Mouse (Mus musculus) large intestine, adult 2 months (tissue): Measurements from ENCODE around the gene Sema3c. TPM values are rescaled to one million over a fixed set of nuclear protein-coding genes. Genes with fewer than 3 reads are reported as not detected.
A peak's percentile ranks its signal among the peaks of the same experiment; 100 is the strongest.

Source experiments
- DNase-seq: peaks from one replicate; pipeline ENCODE4 v3.0.0-alpha.2; 2012; ENCODE audit warnings: low read depth, low spot score
- WGBS: fragments of 180-500 bp; shearing (Covaris S2); methylation state at CpG from one replicate; pipeline ENCODE4 v1.1.7; 2018; 5-methylcytosine and 5-hydroxymethylcytosine counted together
- polyA plus RNA-seq: library from polyadenylated mRNA; depleted of rRNA; stranded (reverse); fragments of >200 nt; gene quantifications from 2 replicates; pipeline ENCODE4 v1.2.3, GENCODE M21; 2012

Gene Sema3c
- polyA plus RNA-seq, 1 experiment = 1.9 TPM

DNA sequence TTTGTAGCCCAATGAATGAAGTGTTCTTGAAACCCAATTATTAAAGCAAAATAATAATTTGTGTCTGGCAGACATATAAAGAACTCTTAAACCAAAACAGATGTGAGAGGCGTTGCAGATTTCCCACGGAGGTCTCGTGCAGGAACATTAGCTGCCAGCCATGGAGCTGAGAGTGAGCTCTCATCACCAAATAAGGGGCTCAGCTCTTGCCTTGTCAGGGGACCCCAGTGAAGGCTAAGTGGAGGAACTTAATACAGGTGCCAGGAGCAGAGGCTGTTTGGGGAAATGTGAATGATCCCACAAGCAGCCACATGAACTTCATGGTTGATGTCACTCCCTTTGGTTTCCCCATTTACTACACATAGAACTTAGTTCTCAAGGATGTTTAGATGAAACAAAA, 55.5 kb downstream of the Sema3c start:
- no peak for DNase-seq
- 80% methylated on average over 3 of the region's 3 CpGs for WGBS

DNA sequence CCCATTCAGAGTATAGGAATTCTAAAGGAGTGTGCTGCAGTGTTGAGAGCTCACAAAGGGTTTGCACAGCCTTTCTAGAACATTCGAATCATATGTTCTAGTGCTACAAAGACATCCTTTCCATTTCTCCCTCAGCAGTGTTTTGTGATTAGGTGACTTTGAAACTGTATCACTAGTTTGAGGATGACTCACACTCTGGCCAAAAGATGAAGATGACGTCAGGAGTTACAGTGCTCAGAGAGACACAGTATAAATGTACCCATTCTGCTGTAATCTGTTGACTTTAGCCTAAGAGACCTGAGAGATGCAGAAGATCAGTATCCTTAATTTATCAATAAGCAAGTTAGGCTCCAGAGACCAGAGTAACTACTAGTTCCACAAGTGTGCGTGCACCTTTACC, 65.4 kb downstream of the Sema3c start:
- no peak for DNase-seq
- WGBS = 76% methylated on average over 3 of the region's 3 CpGs

DNA sequence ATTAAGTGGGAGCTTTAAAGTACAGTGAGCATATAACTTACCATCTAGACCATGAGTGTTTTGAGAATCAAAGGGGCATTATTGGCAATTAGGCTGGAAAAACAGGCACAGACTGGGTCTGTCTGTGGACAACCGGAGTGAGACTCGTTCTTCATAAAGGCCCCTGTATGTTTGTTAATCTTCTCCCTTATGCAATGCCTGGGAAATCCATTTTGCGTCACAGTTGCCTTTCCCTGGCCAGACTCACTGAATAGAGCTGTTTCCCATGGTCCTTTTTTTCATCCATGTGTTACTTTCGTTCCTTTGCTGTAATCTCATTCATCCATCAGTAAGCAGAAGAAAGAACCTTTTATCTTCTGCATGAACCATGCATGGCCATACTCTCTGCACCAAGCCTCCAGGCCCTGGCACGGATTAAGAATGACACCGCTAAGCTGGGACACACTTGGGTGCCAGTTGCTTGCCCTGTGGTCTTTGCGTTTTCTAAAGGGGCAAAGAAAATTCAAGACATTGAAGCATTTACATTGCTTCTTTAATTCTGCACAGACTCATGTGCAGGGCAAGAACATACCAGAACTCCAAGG, 73.7 kb downstream of the Sema3c start:
- no peak for DNase-seq
- 75% methylated on average over 7 of the region's 7 CpGs for WGBS

DNA sequence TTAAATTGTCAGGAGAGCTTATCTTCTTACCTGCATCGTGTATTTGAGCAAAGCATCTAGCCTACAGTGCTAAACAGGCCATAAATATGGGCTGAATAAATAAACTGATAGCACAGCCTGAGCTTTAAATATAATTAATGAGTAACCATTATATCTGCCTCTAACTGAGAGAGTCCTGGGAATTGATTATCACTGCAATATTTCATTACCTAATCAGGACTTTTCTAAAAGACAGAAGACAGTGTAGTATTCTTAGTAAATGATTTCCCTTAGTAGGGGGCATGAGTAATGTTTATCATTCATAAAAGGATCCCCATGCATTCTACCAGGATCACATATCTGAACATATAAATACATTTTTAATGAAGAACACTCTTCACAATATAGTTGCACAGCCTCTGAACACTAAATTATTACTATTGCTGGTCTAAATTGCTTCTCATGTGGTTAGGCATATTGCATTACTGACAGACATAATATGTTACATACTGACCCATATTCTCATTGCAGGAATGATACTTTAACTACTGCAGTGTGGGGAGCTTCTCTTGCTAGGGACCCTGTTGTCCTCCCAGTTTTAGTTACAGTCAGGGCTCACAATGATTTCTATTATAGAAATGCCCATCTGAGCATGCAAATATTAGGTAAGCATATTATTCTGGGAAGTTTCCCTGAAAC, 74.9 kb downstream of the Sema3c start:
- DNase-seq = no peak
- 8% methylated on average over 1 of the region's 1 CpGs for WGBS

DNA sequence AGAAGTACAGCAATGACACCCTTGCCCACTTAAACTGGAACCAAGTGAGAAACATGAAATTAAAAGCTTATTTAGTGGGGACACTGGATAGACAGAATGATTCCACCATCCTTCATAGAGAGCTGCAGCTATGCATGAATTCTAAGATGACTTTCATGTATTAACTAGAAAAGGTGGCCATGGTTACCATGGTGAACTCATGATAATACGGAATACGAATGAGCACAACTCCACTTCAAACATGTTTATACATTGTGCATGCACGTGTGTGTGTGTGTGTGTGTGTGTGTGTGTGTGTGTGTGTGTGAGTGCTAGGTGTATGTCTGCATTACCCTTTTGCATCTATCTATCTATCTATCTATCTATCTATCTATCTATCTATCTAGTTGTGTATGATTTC, 87.1 kb downstream of the Sema3c start:
- WGBS = 84% methylated on average over 3 of the region's 3 CpGs
- no peak for DNase-seq

DNA sequence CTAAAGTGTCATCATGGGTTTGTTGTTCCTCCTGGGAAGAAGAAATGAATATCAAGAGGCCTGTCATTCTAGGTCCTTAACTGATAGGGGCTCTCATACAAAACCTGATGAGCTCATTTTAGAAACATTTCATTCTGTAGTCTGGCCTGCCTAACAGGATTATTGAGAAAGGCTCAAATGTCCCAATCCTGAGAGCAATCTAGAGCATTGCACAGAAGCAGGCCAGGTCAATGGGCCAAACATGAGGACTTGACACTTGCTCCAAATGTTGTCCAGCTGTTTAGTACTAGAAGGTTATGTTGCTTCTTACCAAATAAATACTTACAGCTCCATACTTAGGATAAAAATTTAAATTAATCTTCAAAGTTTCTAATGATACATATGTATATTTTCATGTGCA, 97.3 kb downstream of the Sema3c start:
- no peak for DNase-seq

DNA sequence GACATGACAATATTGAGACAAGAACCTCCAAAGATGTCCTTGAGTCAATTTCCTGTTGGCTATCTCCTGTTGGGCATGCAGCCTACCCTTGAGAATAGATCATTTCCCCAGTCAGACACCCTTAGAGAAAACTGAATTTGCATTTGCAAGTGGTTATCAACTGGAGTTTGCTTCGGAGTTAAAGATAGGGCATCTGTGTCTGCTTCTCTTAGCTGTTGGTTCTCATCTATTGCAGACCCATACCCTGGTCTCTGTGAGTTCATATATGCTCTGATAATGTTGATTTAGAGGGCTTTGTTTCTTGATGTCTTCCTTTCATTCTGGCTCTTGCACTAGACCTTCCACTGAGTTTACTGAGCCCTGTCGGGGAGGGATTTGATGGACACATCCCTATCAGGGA, 106.8 kb downstream of the Sema3c start:
- no peak for DNase-seq
- WGBS = 96% methylated on average over 2 of the region's 2 CpGs

DNA sequence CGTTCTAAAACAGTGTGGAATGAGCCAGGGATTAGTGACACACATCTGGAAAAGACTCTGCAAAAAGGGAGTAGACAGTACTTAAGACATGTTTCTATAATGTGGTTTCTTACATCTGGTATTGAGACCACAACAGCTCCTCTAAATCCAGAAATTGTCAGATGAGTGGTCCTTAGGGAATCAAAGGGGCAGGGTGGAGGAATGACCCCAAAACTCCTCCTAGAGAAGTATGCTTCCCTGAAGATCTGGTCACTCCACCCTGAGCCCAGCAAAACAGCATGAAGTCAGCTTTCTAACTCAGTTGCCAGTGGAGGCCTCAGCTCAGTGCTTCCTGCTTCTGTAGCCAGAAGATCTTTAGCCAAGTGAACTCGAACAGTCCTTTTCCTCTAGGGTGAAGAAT, 115.0 kb downstream of the Sema3c start:
- 23% methylated on average over 2 of the region's 2 CpGs for WGBS
- DNase-seq = no peak

DNA sequence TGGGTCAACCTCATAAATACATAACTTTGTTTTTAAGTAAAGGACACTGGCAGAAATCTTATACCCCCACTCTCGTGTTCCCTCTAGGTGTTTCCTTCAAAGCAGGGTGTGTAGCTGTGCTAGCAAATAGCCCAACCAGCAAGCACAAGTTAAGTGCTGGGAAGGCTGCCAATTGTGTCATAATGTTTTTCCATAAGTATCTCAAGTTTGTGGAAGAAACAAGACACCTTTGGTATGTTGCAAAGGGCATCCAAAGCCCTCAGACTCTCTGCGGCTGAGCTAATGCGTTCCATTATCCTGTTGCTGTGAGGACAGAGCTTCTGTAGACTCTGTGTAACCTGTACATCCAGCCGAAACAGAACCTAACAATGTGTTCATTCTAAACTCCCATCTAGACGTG, 115.5 kb downstream of the Sema3c start:
- WGBS = 17% methylated on average over 5 of the region's 5 CpGs
- peak; percentile 92 for DNase-seq

DNA sequence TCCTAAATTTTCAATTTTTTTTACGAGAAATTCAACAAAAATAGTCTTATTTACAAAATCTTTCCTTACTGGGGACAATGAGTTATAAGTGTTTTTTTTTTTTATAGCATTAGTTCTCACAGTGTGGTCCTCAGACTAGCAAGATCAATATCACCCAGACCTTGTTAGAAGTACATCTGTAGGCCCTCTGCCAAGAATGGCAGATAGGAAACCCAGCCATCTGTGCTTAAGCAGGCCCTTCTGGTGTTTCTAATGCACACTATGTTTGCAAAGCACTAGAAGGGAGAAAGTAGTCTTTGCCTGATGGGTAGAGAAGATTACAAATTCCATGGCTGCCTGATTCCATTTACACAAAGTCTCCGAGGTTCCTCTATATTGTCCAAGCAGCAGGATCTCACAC, 121.3 kb downstream of the Sema3c start:
- DNase-seq = no peak
- 78% methylated on average over 2 of the region's 2 CpGs for WGBS

DNA sequence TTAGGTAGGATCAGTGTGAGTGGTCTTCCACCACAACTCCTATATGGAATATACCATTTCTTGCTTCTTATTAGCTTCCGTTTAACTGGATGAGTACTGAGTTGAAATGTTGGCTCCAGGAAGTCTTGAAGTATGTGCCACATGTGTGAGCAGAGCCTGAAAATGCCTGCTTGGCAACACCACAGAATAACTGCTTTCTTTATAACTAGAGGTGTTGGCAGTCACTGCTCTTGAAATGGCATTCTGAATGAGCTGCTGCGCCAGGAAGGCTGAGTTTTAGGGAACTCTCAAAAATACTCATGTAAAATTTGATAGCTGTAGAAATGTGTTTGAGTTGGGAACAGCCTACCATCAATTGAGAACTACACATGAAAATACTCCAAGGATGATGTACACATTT, 124.8 kb downstream of the Sema3c start:
- no peak for DNase-seq
- 92% methylated on average over 2 of the region's 2 CpGs for WGBS

DNA sequence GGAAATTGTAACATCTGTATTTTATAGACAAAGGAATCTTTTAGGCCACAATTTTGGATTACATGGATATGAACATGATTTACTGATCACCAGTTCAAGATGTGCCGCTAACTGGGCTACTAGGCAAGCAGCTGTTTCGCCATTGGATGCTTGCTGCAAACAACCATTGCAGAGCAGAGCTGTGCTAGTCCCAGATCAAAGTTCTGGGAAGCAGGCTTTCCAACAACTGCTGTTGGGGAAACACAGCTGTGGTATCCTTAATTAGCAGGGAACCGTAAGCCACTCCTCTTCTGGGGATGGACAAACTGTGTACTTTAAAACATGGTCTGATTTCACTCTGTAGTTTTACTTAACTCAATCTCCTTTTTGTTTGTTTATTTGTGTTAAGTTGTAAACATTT, 130.1 kb downstream of the Sema3c start:
- 37% methylated on average over 3 of the region's 3 CpGs for WGBS
- no peak for DNase-seq

DNA sequence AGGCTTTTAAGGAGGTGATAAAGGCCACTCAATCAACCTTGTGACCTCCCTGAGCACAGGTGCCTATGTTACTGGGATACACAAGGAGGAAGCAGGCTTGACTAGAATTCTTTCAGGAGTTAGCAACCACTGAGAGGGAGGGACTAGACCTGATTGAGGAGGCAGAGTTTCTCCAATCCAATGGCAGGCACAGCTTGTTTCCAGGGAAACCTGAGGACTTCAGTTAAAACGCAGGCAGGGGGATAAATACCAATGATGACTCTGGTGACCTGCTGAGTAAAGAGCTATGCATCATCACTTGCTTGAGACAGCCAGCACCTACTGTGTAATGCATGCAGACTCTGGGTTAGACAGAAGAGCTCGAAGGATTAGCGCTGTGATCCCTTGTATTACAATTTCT, 133.0 kb downstream of the Sema3c start:
- WGBS = 84% methylated on average over 3 of the region's 3 CpGs

DNA sequence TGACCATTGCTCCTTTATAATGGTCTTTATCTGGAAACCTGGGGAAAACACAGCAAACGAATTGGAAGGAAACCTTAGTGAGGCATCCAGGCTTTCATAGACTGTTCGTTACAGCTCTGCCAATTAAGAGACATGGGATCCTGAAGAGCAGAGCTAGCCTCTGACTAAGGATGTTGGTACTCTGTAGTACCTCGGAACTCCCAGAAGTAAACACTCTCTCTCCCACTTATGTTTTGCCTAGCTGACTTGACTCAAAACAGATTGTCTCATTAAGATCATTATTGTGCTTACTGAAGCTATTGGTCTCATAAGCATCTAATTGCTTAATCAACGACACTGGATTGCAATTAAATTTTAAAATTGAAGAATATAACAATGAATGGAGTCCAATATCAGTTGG, 138.3 kb downstream of the Sema3c start:
- 83% methylated on average over 4 of the region's 4 CpGs for WGBS
- no peak for DNase-seq

More for the DNA sequence above, 133.0 kb downstream of the Sema3c start:
- no peak for DNase-seq

DNA sequence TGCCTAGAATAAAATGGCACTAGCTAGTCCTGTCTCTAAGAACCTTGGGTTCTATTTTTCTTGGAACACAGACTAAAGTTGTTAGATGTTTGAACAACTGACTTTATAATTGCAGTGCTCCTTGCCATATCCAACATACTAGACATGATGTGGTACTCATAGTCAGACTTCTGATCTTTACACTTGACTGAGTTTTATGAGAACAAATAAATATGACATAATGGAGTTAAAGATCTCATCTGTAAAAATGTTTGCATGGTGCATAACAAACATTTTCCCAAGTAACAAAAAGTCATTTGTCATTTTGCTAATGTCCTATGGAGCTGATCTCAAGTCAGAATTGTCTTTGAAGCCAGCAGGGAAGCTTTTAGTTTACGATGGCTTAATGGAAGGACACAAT, 141.1 kb downstream of the Sema3c start:
- WGBS = 86% methylated on average over 1 of the region's 1 CpGs
- DNase-seq = peak; percentile 29

DNA sequence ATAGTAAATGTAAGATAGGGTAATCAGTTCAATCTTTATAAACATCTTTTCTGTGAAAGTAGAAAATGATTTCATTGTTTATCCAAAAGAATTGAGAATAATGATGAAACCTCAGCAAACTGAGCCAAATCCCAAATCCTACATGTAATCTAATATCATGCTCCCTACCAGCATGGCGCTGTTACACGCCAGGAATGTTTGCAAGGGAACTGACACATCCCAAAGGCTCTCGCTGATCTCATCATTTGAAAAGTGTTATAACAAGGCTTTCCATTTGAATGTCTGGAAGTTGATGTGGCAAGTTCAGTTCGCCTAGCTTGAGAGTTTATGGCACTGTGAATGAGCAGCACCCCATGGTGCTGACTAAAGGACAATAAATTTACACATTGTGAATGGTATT, 145.9 kb downstream of the Sema3c start:
- WGBS = 74% methylated on average over 4 of the region's 4 CpGs
- DNase-seq = no peak

DNA sequence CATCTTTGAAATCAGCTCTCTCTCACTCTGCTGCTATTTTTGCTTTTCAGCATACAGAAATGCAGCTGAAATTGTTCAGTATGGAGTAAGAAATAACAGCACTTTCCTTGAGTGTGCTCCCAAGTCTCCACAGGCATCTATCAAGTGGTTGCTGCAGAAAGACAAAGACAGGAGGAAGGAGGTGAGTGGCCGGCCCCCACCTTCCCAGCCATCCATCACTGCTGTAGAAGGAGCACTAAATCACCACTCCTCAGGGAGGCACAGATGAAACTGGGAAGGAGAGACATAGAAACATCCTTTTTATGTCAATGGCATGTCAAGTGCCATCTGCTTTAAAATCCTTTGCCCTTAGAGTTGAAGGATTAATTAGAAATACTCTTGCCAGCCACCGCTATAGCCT, 149.9 kb downstream of the Sema3c start:
- 81% methylated on average over 2 of the region's 2 CpGs for WGBS

DNA sequence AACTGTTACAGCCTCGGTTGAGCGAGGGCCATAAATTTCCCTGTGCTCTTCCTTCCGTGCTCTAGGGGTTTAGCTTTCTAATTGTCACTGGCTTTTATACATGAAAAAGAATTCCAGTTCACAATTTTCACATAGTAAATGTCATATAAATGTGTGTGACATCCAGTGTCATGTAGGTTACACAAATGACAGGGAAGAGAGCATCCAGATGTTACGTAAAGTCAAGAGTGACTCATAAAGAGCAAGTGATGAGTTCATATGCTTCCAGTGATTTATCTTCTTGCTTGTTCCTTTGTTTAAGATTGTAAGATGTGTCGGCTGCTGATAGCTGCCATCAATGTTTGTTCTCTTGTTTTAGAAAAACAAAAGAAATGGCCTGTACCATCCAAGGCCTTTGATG, 154.0 kb downstream of the Sema3c start:
- DNase-seq = no peak
- WGBS = 74% methylated on average over 5 of the region's 5 CpGs

More for the DNA sequence above, 149.9 kb downstream of the Sema3c start:
- DNase-seq = no peak

DNA sequence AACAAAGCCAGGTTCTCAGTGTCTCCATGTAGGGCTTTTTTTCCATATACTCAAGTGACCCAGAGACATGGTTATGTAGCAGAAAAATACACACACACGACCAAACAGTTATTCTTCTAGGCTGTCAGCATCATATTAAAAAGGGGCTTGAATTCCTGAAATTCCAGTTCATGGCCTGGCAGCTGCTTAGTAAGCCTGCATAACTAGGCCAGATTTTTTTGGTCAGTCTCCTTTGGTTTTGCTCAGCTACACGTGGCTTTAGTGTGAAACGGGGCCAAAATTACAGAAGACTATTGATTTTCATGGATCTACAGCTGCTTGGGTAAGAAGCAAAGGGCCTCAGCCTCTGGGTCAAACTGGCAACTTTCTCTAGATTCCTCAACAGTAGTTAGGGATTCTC, 165.7 kb downstream of the Sema3c start:
- no peak for DNase-seq
- WGBS = 57% methylated on average over 3 of the region's 3 CpGs

DNA sequence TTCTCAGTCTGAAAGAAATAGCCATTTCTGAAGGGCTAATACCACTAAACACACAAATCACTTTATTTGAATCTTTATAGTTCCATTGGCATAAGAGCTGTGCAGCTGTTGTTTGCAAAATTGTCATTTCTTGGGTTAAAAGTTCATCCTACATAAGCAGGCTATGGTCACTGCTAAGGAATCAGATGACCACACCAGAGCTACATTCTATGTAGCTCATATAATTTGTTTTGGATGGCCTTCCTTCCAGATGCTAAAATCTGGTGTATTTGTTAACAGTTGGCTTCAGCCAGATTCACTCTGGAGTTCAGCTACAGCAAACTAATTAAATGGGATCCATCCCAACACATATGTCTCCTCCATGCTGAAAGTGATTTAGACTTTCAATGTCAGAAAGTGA, 172.4 kb downstream of the Sema3c start:
- no peak for DNase-seq

DNA sequence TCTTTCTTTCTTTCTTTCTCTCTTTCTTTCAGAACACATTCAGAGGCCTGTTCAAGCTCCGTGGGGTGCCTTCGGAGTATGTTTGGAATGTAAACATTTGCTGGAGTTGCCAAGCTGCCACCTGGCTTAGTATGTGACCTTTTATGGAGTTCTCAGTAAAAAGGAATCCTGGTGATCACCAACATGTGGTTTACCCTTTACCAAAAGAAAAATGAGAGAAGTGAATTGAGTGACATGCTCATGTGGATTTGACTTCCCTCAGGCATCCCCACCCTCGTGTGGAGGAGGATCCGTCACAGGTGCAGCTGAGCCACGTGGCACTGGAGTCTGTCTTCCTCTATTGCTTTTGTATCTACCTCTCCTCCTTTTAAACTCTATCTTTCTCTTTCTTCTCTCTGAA, 173.1 kb downstream of the Sema3c start:
- 30% methylated on average over 5 of the region's 5 CpGs for WGBS
- no peak for DNase-seq

DNA sequence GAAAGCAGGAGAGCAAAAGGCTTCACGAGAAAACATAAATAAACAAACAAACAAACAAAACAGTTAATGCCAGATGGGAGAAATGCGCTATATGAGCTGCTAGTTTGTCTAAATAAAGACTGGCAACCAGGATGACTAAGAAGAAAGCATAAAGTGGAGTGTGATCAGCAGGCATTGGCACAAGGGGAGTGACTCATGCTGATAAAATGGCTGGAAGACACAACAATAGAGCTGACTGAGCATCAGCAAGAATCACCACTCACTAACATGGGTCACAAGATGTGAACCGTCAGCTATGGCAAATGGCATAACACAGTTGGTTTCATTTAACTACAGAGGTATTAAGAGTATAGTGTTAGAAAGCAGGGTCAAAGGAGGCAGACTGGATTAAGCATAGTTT, 174.2 kb downstream of the Sema3c start:
- DNase-seq = no peak
- 80% methylated on average over 3 of the region's 3 CpGs for WGBS
